Mouse (Mus musculus) liver (tissue): ENCODE results near the gene Lpo.

Experiments used
- DNase-seq: peaks from one replicate; pipeline ENCODE4 v3.0.0-alpha.2; 2020; ENCODE audit warnings: mixed read lengths

Lpo gene

DNA sequence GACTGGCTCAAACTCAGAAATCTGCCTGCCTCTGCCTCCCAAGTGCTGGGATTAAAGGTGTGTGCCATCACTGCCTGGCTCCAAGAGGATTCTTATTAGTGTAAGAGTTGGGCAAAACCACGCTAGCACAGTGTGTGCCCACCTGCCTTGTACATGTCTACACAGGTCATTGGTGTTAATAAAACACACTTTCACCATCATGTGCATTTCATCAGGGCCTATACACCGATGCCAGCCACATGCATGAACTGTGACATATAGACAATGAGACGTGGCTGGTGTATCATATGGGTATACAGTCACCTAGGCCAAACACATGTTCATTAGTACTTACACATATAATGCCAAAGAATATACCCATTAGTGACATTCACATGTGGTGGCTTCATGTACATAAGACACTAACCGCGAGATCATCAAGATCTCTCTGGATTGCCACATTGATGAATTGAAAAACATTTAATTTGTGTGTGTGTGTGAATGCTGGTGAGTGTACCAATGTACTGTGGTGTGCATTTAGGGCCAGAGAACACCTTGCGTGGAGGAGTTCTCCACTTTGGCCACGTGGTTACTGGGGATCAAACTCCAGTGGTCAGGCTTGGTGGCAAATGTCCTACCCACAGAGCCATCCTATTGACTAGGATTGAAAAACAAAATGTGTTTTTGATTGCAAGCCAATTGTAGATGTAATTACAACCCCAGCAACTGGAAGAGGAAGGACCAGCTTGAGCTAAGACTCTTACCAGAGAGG is 69.8 kb downstream of the Lpo start:
- peak; percentile 61 for DNase-seq

DNA sequence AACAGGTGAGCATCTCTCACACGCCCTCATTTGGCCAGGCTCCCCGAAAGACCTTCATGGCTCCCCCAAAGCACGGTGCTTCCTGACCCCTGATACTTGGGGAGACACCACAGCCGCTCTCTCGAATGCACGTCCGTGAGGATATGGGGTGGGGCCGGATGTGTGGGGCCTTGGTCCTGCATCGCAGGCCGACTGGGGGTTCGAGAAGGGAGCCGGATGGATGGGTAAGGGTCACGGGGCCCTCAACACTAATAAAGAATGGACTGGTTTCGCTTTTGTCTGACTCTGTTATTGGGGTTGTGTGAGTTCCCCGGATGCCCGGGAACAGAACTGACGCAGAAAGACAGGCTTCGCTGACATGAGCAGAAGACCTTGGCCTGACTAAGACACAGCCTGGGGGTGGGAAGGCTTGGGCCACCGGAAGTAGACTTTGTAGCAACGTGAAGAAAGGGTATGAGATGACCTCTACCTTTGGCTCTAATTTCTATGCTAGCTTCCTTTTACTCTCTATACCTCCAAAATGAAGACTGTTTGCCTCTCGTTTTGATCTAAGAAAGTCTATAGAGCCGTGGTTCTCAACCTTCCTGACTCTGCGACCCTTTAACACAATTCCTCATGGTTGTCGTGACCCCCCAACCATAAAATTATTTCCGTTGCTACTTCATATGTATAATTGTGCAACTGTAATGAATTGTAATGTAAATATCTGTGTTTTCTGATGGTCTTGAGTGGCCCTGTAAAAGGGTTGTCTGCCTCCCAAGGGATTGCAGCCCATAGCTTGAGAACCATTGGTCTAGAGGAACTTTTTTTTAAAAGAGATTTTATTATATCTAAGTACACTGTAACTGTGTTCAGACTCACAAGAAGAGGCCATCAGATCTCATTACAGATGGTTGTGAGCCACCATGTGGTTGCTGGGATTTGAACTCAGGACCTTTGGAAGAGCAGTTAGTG is 70.8 kb downstream of the Lpo start:
- peak; percentile 55 for DNase-seq
